Mouse (Mus musculus): ENCODE data around the gene Prm2.

DNA sequence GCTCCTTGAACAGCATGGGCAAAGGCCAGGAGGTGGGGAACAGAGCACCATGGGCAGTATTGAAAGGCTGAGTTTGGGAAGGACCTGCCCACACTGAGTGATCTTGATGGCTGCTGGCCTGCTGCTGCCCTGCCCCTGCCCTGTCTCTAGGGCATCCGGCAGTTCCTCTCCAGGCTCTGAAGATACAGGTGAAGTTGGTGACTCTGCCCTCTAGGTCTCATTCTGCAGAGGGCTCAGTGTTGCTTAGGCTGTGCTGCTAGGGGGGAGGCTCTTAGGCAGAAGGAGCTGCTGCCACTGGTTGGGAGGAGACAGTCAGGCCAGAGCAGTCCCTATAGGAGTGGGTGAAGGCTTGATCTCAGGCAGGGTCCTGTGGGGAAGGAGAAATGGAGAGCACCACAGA, 42.0 kb upstream of the Prm2 start:
- TF ChIP-seq POLR2A (IDR thresholded peaks at IDR 0.05; ENCODE audit: insufficient read length, low read depth) (no peak), MAX (IDR thresholded peaks at IDR 0.05; ENCODE audit: low read depth) (no peak), SRF (IDR thresholded peaks at IDR 0.05; ENCODE audit: control insufficient read depth, insufficient read length, low read depth) (no peak), E2F4 (IDR thresholded peaks at IDR 0.05; ENCODE audit: insufficient read depth) (no peak), MYOD1 (IDR thresholded peaks at IDR 0.05; ENCODE audit: control insufficient read depth in 1 of 3, insufficient read length in 2 of 3, low read depth in 2 of 3) (no peak), TCF12 (IDR thresholded peaks at IDR 0.05; ENCODE audit: insufficient read depth, poor library complexity, severe bottlenecking) (no peak)
